Mouse (Mus musculus): ENCODE results near the gene Zfp462. TPM values are rescaled to one million over a fixed set of nuclear protein-coding genes. Genes with fewer than 3 reads are reported as not detected.

Zfp462 gene
- polyA plus RNA-seq, 1 experiment from 2014 or later = 16.8 TPM

GRCm38 (mm10) chr4:55088922-55089321 is 144.1 kb downstream of the Zfp462 start:
- no peak overlapping the region for H3K4me2 ChIP-seq (ENCODE audit: low read depth, low read length)
- WGBS = 41% methylated on average over 6 of the region's 6 CpGs
- H3K27ac ChIP-seq (ENCODE audit: low read depth, low read length) = no peak overlapping the region
- no peaks in the 10 kb centered on the region for H3K27me3 ChIP-seq (ENCODE audit: control insufficient read depth, insufficient read depth, low read length)
- peaks cover 3% of the 10 kb centered on the region; the same call in 1 of the 2 replicates for H3K36me3 ChIP-seq (ENCODE audit: control insufficient read depth, insufficient read depth, low read length)
- no peaks in the 10 kb centered on the region for H3K4me1 ChIP-seq (ENCODE audit: control insufficient read depth, insufficient read depth, low read length)
- no peak for ATAC-seq (ENCODE audit: low read depth)
- no peaks in the 10 kb centered on the region for H3K9me3 ChIP-seq (ENCODE audit: control insufficient read depth, low read length)
- H3K9ac ChIP-seq (replicated peaks; ENCODE audit: low read depth, low read length) = no peak overlapping the region
- H3K4me3 ChIP-seq (ENCODE audit: low read depth, low read length) = no peak overlapping the region

- Histone ChIP-seq H3K9me3 (ENCODE audit: control insufficient read depth, low read length) (no peaks in the 10 kb centered on the region), H3K36me3 (ENCODE audit: control insufficient read depth, insufficient read depth, low read length) (no peaks in the 10 kb centered on the region), H3K27ac (ENCODE audit: low read depth, low read length) (no peak overlapping the region), H3K4me3 (ENCODE audit: low read depth, low read length) (no peak overlapping the region), H3K27me3 (ENCODE audit: control insufficient read depth, insufficient read depth, low read length) (no peaks in the 10 kb centered on the region), H3K9ac (replicated peaks; ENCODE audit: low read depth, low read length) (no peak overlapping the region), H3K4me1 (ENCODE audit: control insufficient read depth, insufficient read depth, low read length) (no peaks in the 10 kb centered on the region), H3K4me2 (ENCODE audit: low read depth, low read length) (no peak overlapping the region)
- ATAC-seq (ENCODE audit: low read depth) = no peak
- 37% methylated on average over 2 of the region's 2 CpGs for WGBS
Measured at GRCm38 (mm10) chr4:55097157-55097556, 152.3 kb downstream of the Zfp462 start.

- no peak overlapping the region for H3K9ac ChIP-seq (replicated peaks; ENCODE audit: low read depth, low read length)
- H3K36me3 ChIP-seq (ENCODE audit: control insufficient read depth, insufficient read depth, low read length) = no peaks in the 10 kb centered on the region
Measured at GRCm38 (mm10) chr4:55098366-55098765, 153.5 kb downstream of the Zfp462 start.

GRCm38 (mm10) chr4:55100851-55101250 is 156.0 kb downstream of the Zfp462 start:
- 86% methylated on average over 2 of the region's 2 CpGs for WGBS
- ATAC-seq (ENCODE audit: low read depth) = no peak
- Histone ChIP-seq H3K4me3 (ENCODE audit: low read depth, low read length) (no peak overlapping the region), H3K4me1 (ENCODE audit: control insufficient read depth, insufficient read depth, low read length) (no peaks in the 10 kb centered on the region), H3K4me2 (ENCODE audit: low read depth, low read length) (no peak overlapping the region), H3K9ac (replicated peaks; ENCODE audit: low read depth, low read length) (no peak overlapping the region), H3K9me3 (ENCODE audit: control insufficient read depth, low read length) (no peaks in the 10 kb centered on the region), H3K36me3 (ENCODE audit: control insufficient read depth, insufficient read depth, low read length) (no peaks in the 10 kb centered on the region), H3K27me3 (ENCODE audit: control insufficient read depth, insufficient read depth, low read length) (no peaks in the 10 kb centered on the region), H3K27ac (ENCODE audit: low read depth, low read length) (no peak overlapping the region)

More at GRCm38 (mm10) chr4:55098366-55098765, 153.5 kb downstream of the Zfp462 start:
- ATAC-seq (ENCODE audit: low read depth) = no peak
- Histone ChIP-seq H3K4me1 (ENCODE audit: control insufficient read depth, insufficient read depth, low read length) (no peaks in the 10 kb centered on the region), H3K27ac (ENCODE audit: low read depth, low read length) (no peak overlapping the region), H3K9me3 (ENCODE audit: control insufficient read depth, low read length) (no peaks in the 10 kb centered on the region), H3K4me3 (ENCODE audit: low read depth, low read length) (no peak overlapping the region), H3K27me3 (ENCODE audit: control insufficient read depth, insufficient read depth, low read length) (no peaks in the 10 kb centered on the region), H3K4me2 (ENCODE audit: low read depth, low read length) (no peak overlapping the region)
- 38% methylated on average over 6 of the region's 6 CpGs for WGBS

- Histone ChIP-seq H3K36me3 (ENCODE audit: control insufficient read depth, insufficient read depth, low read length) (no peaks in the 10 kb centered on the region), H3K27me3 (ENCODE audit: control insufficient read depth, insufficient read depth, low read length) (no peaks in the 10 kb centered on the region), H3K4me1 (ENCODE audit: control insufficient read depth, insufficient read depth, low read length) (no peaks in the 10 kb centered on the region), H3K4me2 (ENCODE audit: low read depth, low read length) (no peak overlapping the region), H3K4me3 (ENCODE audit: low read depth, low read length) (no peak overlapping the region), H3K27ac (ENCODE audit: low read depth, low read length) (no peak overlapping the region), H3K9ac (replicated peaks; ENCODE audit: low read depth, low read length) (no peak overlapping the region), H3K9me3 (ENCODE audit: control insufficient read depth, low read length) (no peaks in the 10 kb centered on the region)
- 95% methylated on average over 9 of the region's 9 CpGs for WGBS
- ATAC-seq (ENCODE audit: low read depth) = no peak
Measured at GRCm38 (mm10) chr4:55101601-55102000, 156.8 kb downstream of the Zfp462 start.

- Histone ChIP-seq H3K4me3 (ENCODE audit: low read depth, low read length) (no peak overlapping the region), H3K9me3 (ENCODE audit: control insufficient read depth, low read length) (no peaks in the 10 kb centered on the region), H3K4me2 (ENCODE audit: low read depth, low read length) (no peak overlapping the region), H3K36me3 (ENCODE audit: control insufficient read depth, insufficient read depth, low read length) (no peaks in the 10 kb centered on the region), H3K27ac (ENCODE audit: low read depth, low read length) (no peak overlapping the region), H3K4me1 (ENCODE audit: control insufficient read depth, insufficient read depth, low read length) (no peaks in the 10 kb centered on the region), H3K27me3 (ENCODE audit: control insufficient read depth, insufficient read depth, low read length) (no peaks in the 10 kb centered on the region), H3K9ac (replicated peaks; ENCODE audit: low read depth, low read length) (no peak overlapping the region)
- no peak for ATAC-seq (ENCODE audit: low read depth)
- 90% methylated on average over 3 of the region's 3 CpGs for WGBS
Measured at GRCm38 (mm10) chr4:55102382-55102781, 157.5 kb downstream of the Zfp462 start.

GRCm38 (mm10) chr4:55103575-55103974 is 158.7 kb downstream of the Zfp462 start:
- H3K27ac ChIP-seq (ENCODE audit: low read depth, low read length) = no peak overlapping the region
- no peaks in the 10 kb centered on the region for H3K9me3 ChIP-seq (ENCODE audit: control insufficient read depth, low read length)
- H3K36me3 ChIP-seq (ENCODE audit: control insufficient read depth, insufficient read depth, low read length) = no peaks in the 10 kb centered on the region
- H3K4me1 ChIP-seq (ENCODE audit: control insufficient read depth, insufficient read depth, low read length) = no peaks in the 10 kb centered on the region
- no peak overlapping the region for H3K4me3 ChIP-seq (ENCODE audit: low read depth, low read length)
- H3K9ac ChIP-seq (replicated peaks; ENCODE audit: low read depth, low read length) = no peak overlapping the region
- no peak overlapping the region for H3K4me2 ChIP-seq (ENCODE audit: low read depth, low read length)
- no peaks in the 10 kb centered on the region for H3K27me3 ChIP-seq (ENCODE audit: control insufficient read depth, insufficient read depth, low read length)
- no peak for ATAC-seq (ENCODE audit: low read depth)
- WGBS = 90% methylated on average over 3 of the region's 3 CpGs

GRCm38 (mm10) chr4:55117839-55118487 is 173.1 kb downstream of the Zfp462 start:
- H3K4me1 ChIP-seq (ENCODE audit: control insufficient read depth, insufficient read depth, low read length) = no peaks in the 10 kb centered on the region
- no peak; the same call in 1 of the 2 replicates for ATAC-seq (ENCODE audit: low read depth)
- no peaks in the 10 kb centered on the region for H3K27me3 ChIP-seq (ENCODE audit: control insufficient read depth, insufficient read depth, low read length)
- H3K27ac ChIP-seq (ENCODE audit: low read depth, low read length) = no peak overlapping the region
- 53% methylated on average over 10 of the region's 10 CpGs for WGBS
- H3K36me3 ChIP-seq (ENCODE audit: control insufficient read depth, insufficient read depth, low read length) = no peaks in the 10 kb centered on the region
- H3K4me3 ChIP-seq (ENCODE audit: low read depth, low read length) = no peak overlapping the region
- no peak overlapping the region for H3K9ac ChIP-seq (replicated peaks; ENCODE audit: low read depth, low read length)
- no peaks in the 10 kb centered on the region for H3K9me3 ChIP-seq (ENCODE audit: control insufficient read depth, low read length)
- no peak overlapping the region for H3K4me2 ChIP-seq (ENCODE audit: low read depth, low read length)

- Histone ChIP-seq H3K4me2 (ENCODE audit: low read depth, low read length) (no peak overlapping the region), H3K36me3 (ENCODE audit: control insufficient read depth, insufficient read depth, low read length) (no peaks in the 10 kb centered on the region), H3K4me3 (ENCODE audit: low read depth, low read length) (no peak overlapping the region), H3K27me3 (ENCODE audit: control insufficient read depth, insufficient read depth, low read length) (no peaks in the 10 kb centered on the region), H3K27ac (ENCODE audit: low read depth, low read length) (no peak overlapping the region), H3K9me3 (ENCODE audit: control insufficient read depth, low read length) (no peaks in the 10 kb centered on the region), H3K4me1 (ENCODE audit: control insufficient read depth, insufficient read depth, low read length) (no peaks in the 10 kb centered on the region), H3K9ac (replicated peaks; ENCODE audit: low read depth, low read length) (no peak overlapping the region)
- ATAC-seq (ENCODE audit: low read depth) = no peak
- WGBS = 89% methylated on average over 2 of the region's 2 CpGs
Measured at GRCm38 (mm10) chr4:55121126-55121525, 176.3 kb downstream of the Zfp462 start.
